9 mouse cellular contexts compared by ENCODE assay signal in the genomic region with DNA sequence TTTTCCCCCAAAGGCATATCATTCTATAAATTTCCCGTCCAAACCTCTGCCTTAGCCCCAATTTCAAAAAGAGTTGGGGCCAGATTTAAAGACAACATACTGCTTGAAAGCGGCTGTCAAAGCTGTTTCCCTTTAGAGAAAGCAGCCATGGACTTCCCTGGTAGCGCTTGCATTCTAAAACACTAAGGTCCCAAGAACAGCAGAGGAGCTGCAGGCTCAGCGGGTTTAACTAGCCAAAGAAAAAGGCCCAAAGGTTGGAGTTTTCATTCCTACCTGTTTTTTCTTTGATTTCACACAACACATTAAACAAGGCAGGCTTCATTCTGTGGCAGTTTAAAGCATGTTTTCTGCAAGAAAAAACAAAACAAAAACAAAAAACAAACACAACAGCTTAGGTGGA. TPM values are rescaled to one million over a fixed set of nuclear protein-coding genes. Genes with fewer than 3 reads are reported as not detected.
DNase-seq lines count a peak whose midpoint lies in the region; ATAC-seq lines count a peak whose summit lies in the region.
"Had no signal": no experiment of that assay in that cellular context is flagged by ENCODE, and none has a peak within 500 bp of the region (broad histone marks: within the 10 kb centered on the region; RNA-seq: fewer than 3 reads in every experiment).

No protein-coding gene starts in this region.

- DNase-seq in kidney, adult 9 months, result peak; percentile 54
- no peak for DNase-seq in kidney, adult 18-20 months
- no peak for DNase-seq in midbrain, embryonic 11.5 days (ENCODE audit: low spot score, missing footprints)
- DNase-seq in cerebellum, postnatal 4 days (ENCODE audit: low spot score in 2 of 2), result no peak
- DNase-seq in thymus, postnatal 4 days, result no peak
- no peak for DNase-seq in left cerebral cortex, postnatal 36 days (ENCODE audit: low spot score in 2 of 2)
- DNase-seq: lung, adult 18-20 months had no signal

- no peaks in the 10 kb centered on the region for H3K36me3 ChIP-seq in embryonic facial prominence, embryonic 12.5 days
- no peaks in the 10 kb centered on the region for H3K36me3 ChIP-seq in heart, embryonic 16.5 days (ENCODE audit: control insufficient read depth, insufficient read depth)
- no peaks in the 10 kb centered on the region for H3K36me3 ChIP-seq in midbrain, embryonic 11.5 days (ENCODE audit: control insufficient read depth, insufficient read depth, low read length)

- 3% methylated on average over 4 of the region's 4 CpGs for WGBS in embryonic facial prominence, embryonic 12.5 days
- WGBS in heart, embryonic 16.5 days, result 25% methylated on average over 4 of the region's 4 CpGs
- WGBS in midbrain, embryonic 11.5 days, result 6% methylated on average over 4 of the region's 4 CpGs

- ATAC-seq in embryonic facial prominence, embryonic 12.5 days (ENCODE audit: insufficient number of reproducible peaks, insufficient read depth, low FRiP score, low TSS enrichment), result no peak
- no peak for ATAC-seq in heart, embryonic 16.5 days (replicated peaks; ENCODE audit: extremely low read depth, insufficient read depth, low FRiP score)
- no peak for ATAC-seq in midbrain, embryonic 11.5 days (ENCODE audit: low FRiP score)

- H3K4me3 ChIP-seq in embryonic facial prominence, embryonic 12.5 days, result peak overlapping the region; percentile 90
- H3K4me3 ChIP-seq in heart, embryonic 16.5 days (ENCODE audit: low read length), result peak overlapping the region; percentile 81
- H3K4me3 ChIP-seq in midbrain, embryonic 11.5 days (ENCODE audit: low read depth, low read length), result peak overlapping the region; percentile 68

- peaks cover 52% of the 10 kb centered on the region for H3K4me1 ChIP-seq in embryonic facial prominence, embryonic 12.5 days
- peaks cover 45% of the 10 kb centered on the region for H3K4me1 ChIP-seq in heart, embryonic 16.5 days (ENCODE audit: control insufficient read depth, insufficient read depth, low read length)
- peaks cover 42% of the 10 kb centered on the region for H3K4me1 ChIP-seq in midbrain, embryonic 11.5 days (ENCODE audit: control insufficient read depth, insufficient read depth, low read length)

- H3K4me2 ChIP-seq in embryonic facial prominence, embryonic 12.5 days (replicated peaks), result peak overlapping the region; percentile 54
- H3K4me2 ChIP-seq in heart, embryonic 16.5 days (ENCODE audit: low read depth, low read length), result peak overlapping the region; percentile 79
- peak overlapping the region; percentile 81 for H3K4me2 ChIP-seq in midbrain, embryonic 11.5 days

- no peaks in the 10 kb centered on the region for H3K27me3 ChIP-seq in embryonic facial prominence, embryonic 12.5 days
- H3K27me3 ChIP-seq in heart, embryonic 16.5 days (ENCODE audit: control insufficient read depth, insufficient read depth, low read length), result no peaks in the 10 kb centered on the region
- H3K27me3 ChIP-seq in midbrain, embryonic 11.5 days (ENCODE audit: control insufficient read depth, insufficient read depth, low read length), result no peaks in the 10 kb centered on the region

- no peaks in the 10 kb centered on the region for H3K9me3 ChIP-seq in embryonic facial prominence, embryonic 12.5 days
- H3K9me3 ChIP-seq in heart, embryonic 16.5 days (replicated peaks; ENCODE audit: control insufficient read depth, low read length), result no peaks in the 10 kb centered on the region
- H3K9me3 ChIP-seq in midbrain, embryonic 11.5 days (ENCODE audit: control insufficient read depth, low read length), result no peaks in the 10 kb centered on the region

- peak overlapping the region; percentile 63 for H3K27ac ChIP-seq in embryonic facial prominence, embryonic 12.5 days
- H3K27ac ChIP-seq in heart, embryonic 16.5 days (ENCODE audit: low read length), result no peak overlapping the region
- H3K27ac ChIP-seq in midbrain, embryonic 11.5 days (ENCODE audit: low read depth, low read length), result no peak overlapping the region; the same call in 1 of the 2 replicates

- intact Hi-C loops in left cerebral cortex, postnatal 36 days (cut with DNase I), result loop anchor here (5.0 kb wide), 1 partner anchor 45 kb away; no protein-coding TSS in a partner anchor

- peak overlapping the region; percentile 55 for H3K9ac ChIP-seq in embryonic facial prominence, embryonic 12.5 days
- H3K9ac ChIP-seq in heart, embryonic 16.5 days (ENCODE audit: low read length), result peak overlapping the region; percentile 71
- peak overlapping the region; percentile 49; the same call in 1 of the 2 replicates for H3K9ac ChIP-seq in midbrain, embryonic 11.5 days (ENCODE audit: low read length)

RNA-seq across cellular contexts. Expression of gene Pbx1, which starts 4.5 kb away (rescaled TPM):
- polyA plus RNA-seq in embryonic facial prominence, embryonic 12.5 days (2016; fragmentation: Nextera tagmentation; extraction: Ambion mirVana), result 66.3 and 66.8 TPM in 2 replicates
- polyA plus RNA-seq in heart, embryonic 16.5 days (2015; fragmentation: Nextera tagmentation; extraction: Ambion mirVana), result 18.0 and 20.7 TPM in 2 replicates
- 49.3 and 57.3 TPM in 2 replicates for polyA plus RNA-seq in midbrain, embryonic 11.5 days (2014; fragmentation: Nextera tagmentation; extraction: Ambion mirVana)
- 100 to 1,000 TPM; 137 to 149 TPM for total RNA-seq in left cerebral cortex, postnatal 36 days (2021)
